Mouse (Mus musculus): ENCODE results near the gene Nme9. TPM values are rescaled to one million over a fixed set of nuclear protein-coding genes. Genes with fewer than 3 reads are reported as not detected.

The Nme9 gene
- polyA plus RNA-seq, 1 experiment from 2014 or later = 6.2 TPM

GRCm38 (mm10) chr9:99485144-99485543 lies 33.9 kb downstream of the Nme9 start:
- H3K27ac ChIP-seq (ENCODE audit: low read length) = no peak overlapping the region
- 94% methylated on average over 4 of the region's 4 CpGs for WGBS
- H3K4me1 ChIP-seq (replicated peaks; ENCODE audit: control insufficient read depth, insufficient read depth, low read length) = no peaks in the 10 kb centered on the region
- H3K4me2 ChIP-seq (ENCODE audit: low read depth, low read length) = no peak overlapping the region
- no peaks in the 10 kb centered on the region for H3K27me3 ChIP-seq (ENCODE audit: control insufficient read depth, insufficient read depth, low read depth, low read length)
- H3K4me3 ChIP-seq (ENCODE audit: low read length) = no peak overlapping the region
- ATAC-seq (ENCODE audit: low read depth) = no peak
- no peak overlapping the region for H3K9ac ChIP-seq (ENCODE audit: low read length)
- H3K9me3 ChIP-seq (ENCODE audit: control insufficient read depth, low read length) = no peaks in the 10 kb centered on the region
- no peaks in the 10 kb centered on the region; the same call in none of the 2 replicates for H3K36me3 ChIP-seq (ENCODE audit: control insufficient read depth, insufficient read depth, low read length)

- H3K4me1 ChIP-seq (replicated peaks; ENCODE audit: control insufficient read depth, insufficient read depth, low read length) = no peaks in the 10 kb centered on the region
- no peak overlapping the region for H3K4me2 ChIP-seq (ENCODE audit: low read depth, low read length)
- no peak overlapping the region for H3K4me3 ChIP-seq (ENCODE audit: low read length)
- no peak overlapping the region for H3K27ac ChIP-seq (ENCODE audit: low read length)
- ATAC-seq (ENCODE audit: low read depth) = no peak
- H3K9me3 ChIP-seq (ENCODE audit: control insufficient read depth, low read length) = no peaks in the 10 kb centered on the region
- 87% methylated on average over 8 of the region's 8 CpGs for WGBS
- H3K36me3 ChIP-seq (ENCODE audit: control insufficient read depth, insufficient read depth, low read length) = no peaks in the 10 kb centered on the region; the same call in none of the 2 replicates
- no peaks in the 10 kb centered on the region for H3K27me3 ChIP-seq (ENCODE audit: control insufficient read depth, insufficient read depth, low read depth, low read length)
- no peak overlapping the region for H3K9ac ChIP-seq (ENCODE audit: low read length)
Measured at GRCm38 (mm10) chr9:99487126-99487695, 35.9 kb downstream of the Nme9 start.

- Histone ChIP-seq H3K4me3 (ENCODE audit: low read length) (no peak overlapping the region), H3K27me3 (ENCODE audit: control insufficient read depth, insufficient read depth, low read depth, low read length) (no peaks in the 10 kb centered on the region), H3K4me1 (replicated peaks; ENCODE audit: control insufficient read depth, insufficient read depth, low read length) (no peaks in the 10 kb centered on the region), H3K27ac (ENCODE audit: low read length) (no peak overlapping the region), H3K9me3 (ENCODE audit: control insufficient read depth, low read length) (no peaks in the 10 kb centered on the region), H3K4me2 (ENCODE audit: low read depth, low read length) (no peak overlapping the region), H3K9ac (ENCODE audit: low read length) (no peak overlapping the region), H3K36me3 (ENCODE audit: control insufficient read depth, insufficient read depth, low read length) (no peaks in the 10 kb centered on the region; the same call in none of the 2 replicates)
- ATAC-seq (ENCODE audit: low read depth) = no peak
- WGBS = 59% methylated on average over 3 of the region's 3 CpGs
Measured at GRCm38 (mm10) chr9:99487841-99488240, 36.6 kb downstream of the Nme9 start.

- Histone ChIP-seq H3K4me1 (replicated peaks; ENCODE audit: control insufficient read depth, insufficient read depth, low read length) (no peaks in the 10 kb centered on the region), H3K27me3 (ENCODE audit: control insufficient read depth, insufficient read depth, low read depth, low read length) (no peaks in the 10 kb centered on the region), H3K36me3 (ENCODE audit: control insufficient read depth, insufficient read depth, low read length) (peaks cover 8% of the 10 kb centered on the region), H3K9me3 (ENCODE audit: control insufficient read depth, low read length) (no peaks in the 10 kb centered on the region), H3K4me2 (ENCODE audit: low read depth, low read length) (no peak overlapping the region), H3K27ac (ENCODE audit: low read length) (no peak overlapping the region), H3K4me3 (ENCODE audit: low read length) (no peak overlapping the region), H3K9ac (ENCODE audit: low read length) (no peak overlapping the region)
- 89% methylated on average over 4 of the region's 4 CpGs for WGBS
- ATAC-seq (ENCODE audit: low read depth) = no peak
Measured at GRCm38 (mm10) chr9:99491050-99491449, 39.8 kb downstream of the Nme9 start.

- Histone ChIP-seq H3K4me2 (ENCODE audit: low read depth, low read length) (no peak overlapping the region), H3K36me3 (ENCODE audit: control insufficient read depth, insufficient read depth, low read length) (peaks cover 18% of the 10 kb centered on the region), H3K4me3 (ENCODE audit: low read length) (no peak overlapping the region), H3K9ac (ENCODE audit: low read length) (no peak overlapping the region), H3K27me3 (ENCODE audit: control insufficient read depth, insufficient read depth, low read depth, low read length) (no peaks in the 10 kb centered on the region), H3K4me1 (replicated peaks; ENCODE audit: control insufficient read depth, insufficient read depth, low read length) (no peaks in the 10 kb centered on the region), H3K9me3 (ENCODE audit: control insufficient read depth, low read length) (no peaks in the 10 kb centered on the region), H3K27ac (ENCODE audit: low read length) (no peak overlapping the region)
- WGBS = 69% methylated on average over 10 of the region's 10 CpGs
- ATAC-seq (ENCODE audit: low read depth) = no peak
Measured at GRCm38 (mm10) chr9:99492634-99493200, 41.4 kb downstream of the Nme9 start.

- Histone ChIP-seq H3K4me2 (ENCODE audit: low read depth, low read length) (no peak overlapping the region), H3K4me3 (ENCODE audit: low read length) (no peak overlapping the region), H3K27ac (ENCODE audit: low read length) (no peak overlapping the region), H3K9ac (ENCODE audit: low read length) (no peak overlapping the region), H3K4me1 (replicated peaks; ENCODE audit: control insufficient read depth, insufficient read depth, low read length) (no peaks in the 10 kb centered on the region), H3K9me3 (ENCODE audit: control insufficient read depth, low read length) (no peaks in the 10 kb centered on the region), H3K36me3 (ENCODE audit: control insufficient read depth, insufficient read depth, low read length) (peaks cover 17% of the 10 kb centered on the region), H3K27me3 (ENCODE audit: control insufficient read depth, insufficient read depth, low read depth, low read length) (no peaks in the 10 kb centered on the region)
- no peak for ATAC-seq (ENCODE audit: low read depth)
- 90% methylated on average over 4 of the region's 4 CpGs for WGBS
Measured at GRCm38 (mm10) chr9:99499336-99499735, 48.1 kb downstream of the Nme9 start.

GRCm38 (mm10) chr9:99505875-99506274 lies 54.6 kb downstream of the Nme9 start:
- Histone ChIP-seq H3K4me3 (ENCODE audit: low read length) (no peak overlapping the region), H3K9ac (ENCODE audit: low read length) (no peak overlapping the region), H3K27ac (ENCODE audit: low read length) (no peak overlapping the region), H3K36me3 (ENCODE audit: control insufficient read depth, insufficient read depth, low read length) (peaks cover 10% of the 10 kb centered on the region), H3K4me2 (ENCODE audit: low read depth, low read length) (no peak overlapping the region), H3K27me3 (ENCODE audit: control insufficient read depth, insufficient read depth, low read depth, low read length) (no peaks in the 10 kb centered on the region), H3K9me3 (ENCODE audit: control insufficient read depth, low read length) (no peaks in the 10 kb centered on the region), H3K4me1 (replicated peaks; ENCODE audit: control insufficient read depth, insufficient read depth, low read length) (no peaks in the 10 kb centered on the region)
- no peak for ATAC-seq (ENCODE audit: low read depth)
- WGBS = 56% methylated on average over 7 of the region's 7 CpGs

Other genes with a start within 250 kb of the Nme9 start
- not detected in 2 replicates for gene Faiml, start 214.2 kb upstream of the Nme9 start, polyA plus RNA-seq (2015; fragmentation: Nextera tagmentation; extraction: Ambion mirVana)
- gene Cep70, start 208.1 kb upstream of the Nme9 start, polyA plus RNA-seq (2015; fragmentation: Nextera tagmentation; extraction: Ambion mirVana) = 31.2 and 34.4 TPM in 2 replicates
- 0.65 and 0.70 TPM in 2 replicates for gene Esyt3, start 92.9 kb upstream of the Nme9 start, polyA plus RNA-seq (2015; fragmentation: Nextera tagmentation; extraction: Ambion mirVana)
- 12.3 and 15.2 TPM in 2 replicates for gene Mras, start 14.1 kb upstream of the Nme9 start, polyA plus RNA-seq (2015; fragmentation: Nextera tagmentation; extraction: Ambion mirVana)
- 22.0 and 23.4 TPM in 2 replicates for gene Armc8, start 117.4 kb downstream of the Nme9 start, polyA plus RNA-seq (2015; fragmentation: Nextera tagmentation; extraction: Ambion mirVana)
- 31.2 and 31.6 TPM in 2 replicates for gene Dbr1, start 124.3 kb downstream of the Nme9 start, polyA plus RNA-seq (2015; fragmentation: Nextera tagmentation; extraction: Ambion mirVana)
- not detected in 2 replicates for gene A4gnt, start 161.0 kb downstream of the Nme9 start, polyA plus RNA-seq (2015; fragmentation: Nextera tagmentation; extraction: Ambion mirVana)
- 30.4 and 36.5 TPM in 2 replicates for gene Dzip1l, start 178.0 kb downstream of the Nme9 start, polyA plus RNA-seq (2015; fragmentation: Nextera tagmentation; extraction: Ambion mirVana)